Mouse (Mus musculus) ES-E14 (cell line): ENCODE results near the gene Aida. TPM values are rescaled to one million over a fixed set of nuclear protein-coding genes. Genes with fewer than 3 reads are reported as not detected.

Experiments used
- DNase-seq: peaks from one replicate; pipeline ENCODE4 v3.0.0-alpha.2; 2013; ENCODE audit warnings: low read depth, low spot score
- H3K27ac ChIP-seq: 2 replicates; pipeline ENCODE4 v1.5.1; 2012; ENCODE audit warnings: low read depth, mild to moderate bottlenecking, low read length, moderate library complexity, mixed read lengths; ENCODE audit not compliant: poor library complexity, insufficient read depth, severe bottlenecking
- H3K36me3 ChIP-seq: 2 replicates; pipeline ENCODE4 v1.6.1; 2012; ENCODE audit warnings: mild to moderate bottlenecking, low read length, moderate library complexity, mixed read lengths; ENCODE audit not compliant: control insufficient read depth, poor library complexity, insufficient read depth, severe bottlenecking
- H3K4me1 ChIP-seq, 2 experiments: fragments of 150-350 bp in 1 of 2; sonication (generic) in 1 of 2; 2 replicates each; pipeline ENCODE4 v1.6.1; 2012; ENCODE audit warnings: low read length in 2 of 2, mild to moderate bottlenecking in 1 of 2, mixed read lengths in 1 of 2; ENCODE audit not compliant: control insufficient read depth in 2 of 2, insufficient read depth in 2 of 2, poor library complexity in 1 of 2
- H3K4me3 ChIP-seq, 2 experiments: fragments of 150-350 bp in 1 of 2; sonication (generic) in 1 of 2; 2 replicates each; pipeline ENCODE4 v1.5.1; 2012; ENCODE audit warnings: low read length in 2 of 2, low read depth in 1 of 2, mild to moderate bottlenecking in 1 of 2, mixed read lengths in 1 of 2; ENCODE audit not compliant: insufficient read depth in 1 of 2, poor library complexity in 1 of 2, severe bottlenecking in 1 of 2
- H3K9ac ChIP-seq: 2 replicates; pipeline ENCODE4 v1.6.1; 2012; ENCODE audit warnings: low read depth, mild to moderate bottlenecking, low read length, mixed read lengths; ENCODE audit not compliant: poor library complexity, insufficient read depth, severe bottlenecking
- H3K9me3 ChIP-seq: fragments of 150-350 bp; sonication (generic); 2 replicates; pipeline ENCODE4 v1.6.1; 2012; ENCODE audit warnings: low read depth, mild to moderate bottlenecking, low read length; ENCODE audit not compliant: control insufficient read depth, insufficient read depth
- CHD2 ChIP-seq: IDR thresholded peaks from 2 replicates; pipeline ENCODE4 v1.6.1; 2014; ENCODE audit warnings: mild to moderate bottlenecking, low read depth, low read length, inconsistent platforms
- HCFC1 ChIP-seq: IDR thresholded peaks from 2 replicates; pipeline ENCODE4 v1.6.1; 2012; ENCODE audit warnings: low read length, inconsistent platforms, borderline replicate concordance; ENCODE audit not compliant: insufficient read depth
- MAFK ChIP-seq: IDR thresholded peaks from 2 replicates; pipeline ENCODE4 v1.6.1; 2014; ENCODE audit warnings: mild to moderate bottlenecking, low read depth, low read length, inconsistent platforms; ENCODE audit not compliant: insufficient read depth
- ZC3H11A ChIP-seq: IDR thresholded peaks from 2 replicates; pipeline ENCODE4 v1.6.1; 2012; ENCODE audit warnings: low read depth, mild to moderate bottlenecking, inconsistent platforms, low read length, borderline replicate concordance
- ZNF384 ChIP-seq: IDR thresholded peaks from 2 replicates; pipeline ENCODE4 v1.6.1; 2012; ENCODE audit warnings: low read depth, low read length, inconsistent platforms
- in situ Hi-C, 2 experiments: fragments of 600-800 bp; cut with MboI; formaldehyde crosslinking; loops; one replicate each; pipeline ENCODE4 v1.15.1; 2025; ENCODE audit warnings: low sequenced_read_pairs in 2 of 2, inconsistent platforms in 1 of 2; ENCODE audit not compliant: unreplicated experiment in 2 of 2
- total RNA-seq: library from RNA; depleted of rRNA; stranded (reverse); fragments of 300-350 nt; gene quantifications from 2 replicates; pipeline ENCODE4 v1.2.3, GENCODE M21; 2012

The Aida gene
- total RNA-seq, 1 experiment, result 28.5 TPM

- Histone ChIP-seq H3K4me3 (peak within 1 kb of the TSS; percentile 82 to 84), H3K9me3 (no peaks in the 10 kb centered on the region), H3K9ac (peak within 1 kb of the TSS; percentile 83), H3K36me3 (no peaks in the 10 kb centered on the region), H3K27ac (peak within 1 kb of the TSS; percentile 73), H3K4me1 (no peaks in the 10 kb centered on the region)
- no peak for TF ChIP-seq MAFK
- TF ChIP-seq ZNF384, result no peak
- TF ChIP-seq HCFC1, result 0 out of 2 replicates have a peak, but pooled peaks have one; percentile 22
- peak; percentile 76 for DNase-seq
- in situ Hi-C loops, result no loop called here
Measured at GRCm38 (mm10) chr1:183296877-183297383, 540 bp downstream of the Aida start, which contains the start of gene Brox. Brox (minus strand) TSS chr1:183297269.

GRCm38 (mm10) chr1:183297473-183297885 lies 1.1 kb downstream of the Aida start:
- Histone ChIP-seq H3K9me3 (no peaks in the 10 kb centered on the region), H3K9ac (peak overlapping the region; percentile 72), H3K4me1 (no peaks in the 10 kb centered on the region), H3K4me3 (peak overlapping the region; percentile 82 to 84), H3K27ac (no peak overlapping the region), H3K36me3 (no peaks in the 10 kb centered on the region)
- DNase-seq, result peak; percentile 33
- in situ Hi-C loops, result no loop called here
- no peak for TF ChIP-seq MAFK
- TF ChIP-seq ZC3H11A, result no peak

GRCm38 (mm10) chr1:183297886-183298489 lies 1.6 kb downstream of the Aida start:
- no peaks in the 10 kb centered on the region for H3K9me3 ChIP-seq
- H3K27ac ChIP-seq, result no peak overlapping the region
- no peaks in the 10 kb centered on the region for H3K4me1 ChIP-seq
- peak overlapping the region; percentile 72 for H3K9ac ChIP-seq
- no peak for TF ChIP-seq MAFK
- TF ChIP-seq ZNF384, result no peak
- no peak for TF ChIP-seq ZC3H11A
- TF ChIP-seq CHD2, result no peak
- no peak for TF ChIP-seq HCFC1
- no peaks in the 10 kb centered on the region for H3K36me3 ChIP-seq
- in situ Hi-C loops, result no loop called here
- peak overlapping the region; percentile 82 to 84 for H3K4me3 ChIP-seq
- peak; percentile 13 for DNase-seq

- TF ChIP-seq MAFK (no peak), CHD2 (no peak)
- Histone ChIP-seq H3K4me1 (no peaks in the 10 kb centered on the region), H3K4me3 (no peak overlapping the region), H3K9me3 (no peaks in the 10 kb centered on the region), H3K36me3 (no peaks in the 10 kb centered on the region), H3K27ac (no peak overlapping the region), H3K9ac (no peak overlapping the region)
- in situ Hi-C loops, result no loop called here
- peak; percentile 100 for DNase-seq
Measured at GRCm38 (mm10) chr1:183299161-183299560, 2.8 kb downstream of the Aida start.

GRCm38 (mm10) chr1:183307555-183307954 lies 11.2 kb downstream of the Aida start:
- H3K4me3 ChIP-seq, result no peak overlapping the region
- H3K36me3 ChIP-seq, result no peaks in the 10 kb centered on the region
- H3K9me3 ChIP-seq, result no peaks in the 10 kb centered on the region
- no peak for DNase-seq
- no peak overlapping the region for H3K9ac ChIP-seq
- in situ Hi-C loops, result no loop called here
- H3K27ac ChIP-seq, result no peak overlapping the region
- H3K4me1 ChIP-seq, result no peaks in the 10 kb centered on the region
- TF ChIP-seq ZC3H11A, result no peak
- no peak for TF ChIP-seq CHD2
